Mouse (Mus musculus): ENCODE data around the gene Zdhhc12. TPM values are rescaled to one million over a fixed set of nuclear protein-coding genes. Genes with fewer than 3 reads are reported as not detected.

Zdhhc12 gene
- polyA plus RNA-seq, 1 experiment, result 1.6 TPM

DNA sequence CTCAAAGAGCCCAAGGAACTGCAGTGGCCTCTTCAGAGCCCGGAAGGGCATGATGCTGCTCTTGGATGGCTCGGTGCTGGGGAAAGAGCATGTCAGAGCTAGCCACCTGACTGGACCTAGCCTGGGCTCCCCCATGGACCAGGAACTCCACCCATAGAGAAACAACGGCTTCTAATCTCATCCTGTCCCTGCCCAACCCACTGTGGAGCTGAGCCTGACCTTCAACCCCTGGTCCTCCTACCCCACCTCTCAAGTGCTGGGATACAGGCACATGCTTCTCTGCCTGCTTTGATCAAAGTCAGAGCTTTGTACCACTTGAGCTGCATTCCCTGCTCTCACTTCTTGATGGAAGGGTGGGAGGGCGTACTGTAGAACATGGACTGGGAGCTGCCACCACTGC is 14.8 kb upstream of the Zdhhc12 start:
- H3K27me3 ChIP-seq (ENCODE audit: control insufficient read depth), result no peaks in the 10 kb centered on the region
- H3K4me3 ChIP-seq (replicated peaks), result no peak overlapping the region
- no peaks in the 10 kb centered on the region for H3K9me3 ChIP-seq (ENCODE audit: control insufficient read depth, low read length)
- no peak for TF ChIP-seq TAL1 (IDR thresholded peaks at IDR 0.05; ENCODE audit: low read length)
- TF ChIP-seq GATA1 (IDR thresholded peaks at IDR 0.05; ENCODE audit: low read length), result no peak
- peaks cover 37% of the 10 kb centered on the region for H3K4me1 ChIP-seq (ENCODE audit: control insufficient read depth)
- peaks cover 69% of the 10 kb centered on the region for H3K36me3 ChIP-seq (ENCODE audit: control insufficient read depth)

DNA sequence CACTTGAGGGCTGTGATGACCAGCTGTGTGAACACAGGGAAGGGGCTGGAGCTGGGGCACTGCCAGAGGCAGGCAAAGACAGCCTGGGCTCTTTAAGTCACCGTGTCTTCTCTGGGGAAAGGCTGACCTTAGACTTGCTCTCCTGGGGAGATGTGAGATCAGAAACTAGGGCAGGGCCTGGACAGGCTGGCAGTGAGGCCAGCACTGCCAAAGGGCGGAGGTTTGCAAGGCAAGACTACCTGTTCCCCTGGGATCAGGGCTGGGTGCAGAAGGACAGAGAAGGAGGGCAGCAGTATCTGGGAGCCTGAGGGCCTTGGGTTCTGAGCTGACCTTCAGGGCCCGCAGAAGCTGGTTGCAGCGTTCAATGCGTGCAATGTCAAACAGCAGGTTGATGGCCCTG is 14.2 kb upstream of the Zdhhc12 start:
- Histone ChIP-seq H3K36me3 (ENCODE audit: control insufficient read depth) (peaks cover 68% of the 10 kb centered on the region), H3K9me3 (ENCODE audit: control insufficient read depth, low read length) (no peaks in the 10 kb centered on the region), H3K4me1 (ENCODE audit: control insufficient read depth) (peaks cover 31% of the 10 kb centered on the region), H3K4me3 (replicated peaks) (no peak overlapping the region), H3K27me3 (ENCODE audit: control insufficient read depth) (no peaks in the 10 kb centered on the region)
- TF ChIP-seq GATA1 (IDR thresholded peaks at IDR 0.05; ENCODE audit: low read length) (no peak), TAL1 (IDR thresholded peaks at IDR 0.05; ENCODE audit: low read length) (no peak)

DNA sequence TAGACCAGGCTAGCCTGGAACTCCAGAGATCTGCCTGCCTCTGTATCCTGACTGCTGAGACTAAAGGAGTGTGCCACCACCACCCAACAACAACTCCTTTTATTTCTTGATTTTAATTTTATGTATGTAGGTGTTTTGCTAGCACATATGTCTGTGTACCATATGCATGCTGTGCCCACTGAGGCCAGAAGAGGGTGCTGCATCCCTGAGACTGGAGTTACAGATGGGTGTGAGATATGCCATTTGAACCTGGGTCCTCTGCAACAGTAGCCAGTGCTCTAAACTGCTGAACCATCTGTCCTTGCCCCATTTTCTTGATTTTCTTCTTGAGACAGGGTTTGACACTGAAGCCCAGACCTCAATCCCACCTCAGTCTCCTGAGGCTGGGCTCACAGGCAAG is 12.9 kb upstream of the Zdhhc12 start:
- no peaks in the 10 kb centered on the region for H3K27me3 ChIP-seq (ENCODE audit: control insufficient read depth)
- TF ChIP-seq TAL1 (IDR thresholded peaks at IDR 0.05; ENCODE audit: low read length), result no peak
- TF ChIP-seq GATA1 (IDR thresholded peaks at IDR 0.05; ENCODE audit: low read length), result no peak
- H3K9me3 ChIP-seq (ENCODE audit: control insufficient read depth, low read length), result no peaks in the 10 kb centered on the region
- H3K36me3 ChIP-seq (ENCODE audit: control insufficient read depth), result peaks cover 71% of the 10 kb centered on the region
- no peak overlapping the region for H3K4me3 ChIP-seq (replicated peaks)
- H3K4me1 ChIP-seq (ENCODE audit: control insufficient read depth), result peaks cover 19% of the 10 kb centered on the region

DNA sequence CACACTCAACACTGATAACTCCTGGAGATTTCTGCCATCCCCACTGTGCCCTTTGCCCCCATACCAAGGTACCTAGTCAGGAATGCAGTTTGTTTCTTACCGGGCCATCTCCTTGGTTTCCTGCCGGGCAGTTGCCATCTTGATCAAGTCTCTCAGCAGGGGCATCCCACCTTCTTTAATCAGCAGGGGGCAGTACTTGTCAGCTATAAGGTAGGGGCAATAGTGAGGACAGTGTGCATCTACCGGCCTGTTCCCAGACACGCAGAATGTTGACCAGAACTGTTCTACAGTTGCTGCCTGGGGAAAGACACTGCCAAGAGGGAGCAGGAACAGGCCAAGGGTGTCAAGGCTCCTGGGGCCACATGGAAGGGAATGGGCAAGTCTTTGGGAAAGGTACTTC is 6.8 kb upstream of the Zdhhc12 start:
- H3K9me3 ChIP-seq (ENCODE audit: control insufficient read depth, low read length), result no peaks in the 10 kb centered on the region
- TF ChIP-seq TAL1 (IDR thresholded peaks at IDR 0.05; ENCODE audit: low read length) (no peak), GATA1 (IDR thresholded peaks at IDR 0.05; ENCODE audit: low read length) (no peak)
- peaks cover 28% of the 10 kb centered on the region for H3K4me1 ChIP-seq (ENCODE audit: control insufficient read depth)
- H3K36me3 ChIP-seq (ENCODE audit: control insufficient read depth), result peaks cover 55% of the 10 kb centered on the region
- no peak overlapping the region for H3K4me3 ChIP-seq (replicated peaks)
- H3K27me3 ChIP-seq (ENCODE audit: control insufficient read depth), result no peaks in the 10 kb centered on the region

DNA sequence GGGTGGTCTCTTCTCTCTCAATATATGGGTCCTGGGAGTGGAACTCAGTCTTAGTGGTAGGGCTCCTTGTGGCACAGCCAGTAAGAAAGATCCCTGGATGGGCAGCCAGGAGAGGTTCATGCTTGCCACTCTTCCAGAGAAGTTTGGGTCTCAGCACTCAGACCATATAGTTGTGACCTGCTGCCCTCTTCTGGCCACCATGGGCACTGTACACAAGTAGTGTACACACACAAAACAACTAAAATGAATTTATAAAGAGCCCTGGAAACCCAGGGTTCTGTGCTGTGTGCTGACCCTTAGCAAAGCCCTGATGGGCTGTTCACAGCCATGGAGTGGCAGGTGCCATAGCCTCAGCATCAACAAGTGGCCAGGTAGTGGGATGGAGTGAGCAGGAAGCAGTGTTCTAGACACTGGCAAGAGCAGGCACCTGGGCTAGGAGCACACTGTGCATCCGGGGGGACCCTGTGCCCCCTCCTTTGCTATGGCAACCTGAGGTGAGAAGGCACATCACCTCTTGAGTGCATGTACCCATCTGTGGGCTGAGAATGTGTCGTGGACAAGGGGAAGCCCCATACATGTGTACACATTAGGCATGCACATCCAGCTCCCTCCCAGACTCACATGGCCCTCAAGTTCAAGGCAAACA is 2.6 kb upstream of the Zdhhc12 start:
- no peaks in the 10 kb centered on the region for H3K27me3 ChIP-seq (ENCODE audit: control insufficient read depth)
- peaks cover 39% of the 10 kb centered on the region for H3K36me3 ChIP-seq (ENCODE audit: control insufficient read depth)
- no peaks in the 10 kb centered on the region for H3K9me3 ChIP-seq (ENCODE audit: control insufficient read depth, low read length)
- TF ChIP-seq GATA1 (IDR thresholded peaks at IDR 0.05; ENCODE audit: low read length), result no peak
- no peak for TF ChIP-seq TAL1 (IDR thresholded peaks at IDR 0.05; ENCODE audit: low read length)
- H3K4me1 ChIP-seq (ENCODE audit: control insufficient read depth), result peaks cover 64% of the 10 kb centered on the region
- no peak overlapping the region for H3K4me3 ChIP-seq (replicated peaks)

DNA sequence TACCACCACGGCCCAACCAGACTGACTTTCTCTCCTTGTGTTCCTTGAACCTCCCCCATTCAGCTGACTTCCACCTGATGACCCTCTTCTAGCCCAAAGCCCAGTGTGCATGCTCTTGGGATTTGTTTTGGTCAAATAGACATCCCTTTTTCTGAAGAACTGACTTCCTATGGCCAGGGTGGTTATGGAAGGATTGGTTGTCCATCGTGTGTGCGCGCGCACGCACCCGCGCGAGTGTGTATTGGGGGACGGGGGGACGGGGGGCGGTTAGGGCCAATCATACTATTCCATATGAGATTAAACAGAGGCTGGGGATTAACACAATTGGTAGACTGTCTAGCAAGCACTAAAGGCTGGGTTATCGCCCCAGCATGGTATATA is 750 bp upstream of the Zdhhc12 start:
- peaks cover 52% of the 10 kb centered on the region for H3K4me1 ChIP-seq (ENCODE audit: control insufficient read depth)
- H3K4me3 ChIP-seq (replicated peaks), result peak overlapping the region; percentile 77
- peaks cover 39% of the 10 kb centered on the region for H3K36me3 ChIP-seq (ENCODE audit: control insufficient read depth)
- no peaks in the 10 kb centered on the region for H3K9me3 ChIP-seq (ENCODE audit: control insufficient read depth, low read length)
- H3K27me3 ChIP-seq (ENCODE audit: control insufficient read depth), result no peaks in the 10 kb centered on the region
- TF ChIP-seq TAL1 (IDR thresholded peaks at IDR 0.05; ENCODE audit: low read length) (no peak), GATA1 (IDR thresholded peaks at IDR 0.05; ENCODE audit: low read length) (no peak)

DNA sequence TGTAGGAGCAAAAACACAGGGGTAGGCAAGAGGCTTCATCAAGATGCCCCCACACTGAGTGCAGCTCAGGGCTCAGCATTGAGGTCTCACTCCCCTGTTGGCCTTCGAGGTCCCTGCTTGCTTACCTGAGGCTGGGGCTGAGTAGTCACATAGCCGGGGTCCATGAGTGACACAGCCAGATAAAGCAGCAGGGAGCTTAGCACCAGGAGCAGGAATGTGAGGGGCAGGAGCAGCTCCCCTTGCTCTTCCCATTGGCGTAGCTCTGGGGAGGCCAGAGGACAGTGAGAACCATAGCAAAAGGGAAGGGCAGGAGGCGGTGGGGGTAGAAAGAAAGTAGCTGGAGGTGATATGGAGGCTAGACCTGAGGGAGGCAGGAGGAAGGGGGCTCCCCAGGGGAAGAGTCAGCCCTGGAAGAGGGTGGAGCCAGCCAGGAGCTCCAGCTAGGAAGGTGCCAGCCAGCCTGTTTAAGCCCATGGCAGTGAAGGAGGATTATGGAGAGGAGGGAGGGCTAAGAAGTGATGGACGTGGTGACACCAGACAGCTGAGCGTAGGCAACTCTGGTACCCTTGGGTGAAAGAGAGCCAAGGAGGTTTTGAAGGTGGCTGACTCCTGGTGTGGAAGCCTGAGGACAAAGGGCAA is 1.0 kb downstream of the Zdhhc12 start:
- Histone ChIP-seq H3K4me1 (ENCODE audit: control insufficient read depth) (peaks cover 46% of the 10 kb centered on the region), H3K27me3 (ENCODE audit: control insufficient read depth) (no peaks in the 10 kb centered on the region), H3K36me3 (ENCODE audit: control insufficient read depth) (peaks cover 26% of the 10 kb centered on the region), H3K9me3 (ENCODE audit: control insufficient read depth, low read length) (no peaks in the 10 kb centered on the region), H3K4me3 (replicated peaks) (peak overlapping the region; percentile 77)
- TF ChIP-seq TAL1 (IDR thresholded peaks at IDR 0.05; ENCODE audit: low read length) (no peak), GATA1 (IDR thresholded peaks at IDR 0.05; ENCODE audit: low read length) (no peak)

DNA sequence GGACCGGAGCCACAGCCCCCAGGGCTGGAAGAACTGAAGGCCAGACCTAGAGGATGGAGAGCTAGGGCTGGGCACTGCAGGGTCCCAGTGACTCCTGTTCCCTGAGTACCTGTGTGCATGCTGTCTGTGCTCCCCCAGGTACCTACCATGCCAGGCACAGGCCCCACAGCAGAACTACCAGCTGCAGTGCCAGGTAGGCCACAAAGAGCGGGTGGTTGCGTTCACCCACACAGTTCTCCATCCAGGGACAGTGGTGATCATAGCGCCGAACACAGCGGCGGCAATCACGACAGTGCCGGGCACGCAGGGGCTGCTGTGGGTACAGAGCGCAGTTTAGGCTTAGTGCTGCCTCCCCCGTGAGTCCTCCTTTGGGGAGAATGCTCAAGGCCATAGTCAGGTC is 1.9 kb downstream of the Zdhhc12 start:
- no peak overlapping the region for H3K4me3 ChIP-seq (replicated peaks)
- H3K9me3 ChIP-seq (ENCODE audit: control insufficient read depth, low read length), result no peaks in the 10 kb centered on the region
- no peak for TF ChIP-seq GATA1 (IDR thresholded peaks at IDR 0.05; ENCODE audit: low read length)
- no peaks in the 10 kb centered on the region for H3K27me3 ChIP-seq (ENCODE audit: control insufficient read depth)
- H3K36me3 ChIP-seq (ENCODE audit: control insufficient read depth), result peaks cover 26% of the 10 kb centered on the region
- peaks cover 47% of the 10 kb centered on the region for H3K4me1 ChIP-seq (ENCODE audit: control insufficient read depth)

DNA sequence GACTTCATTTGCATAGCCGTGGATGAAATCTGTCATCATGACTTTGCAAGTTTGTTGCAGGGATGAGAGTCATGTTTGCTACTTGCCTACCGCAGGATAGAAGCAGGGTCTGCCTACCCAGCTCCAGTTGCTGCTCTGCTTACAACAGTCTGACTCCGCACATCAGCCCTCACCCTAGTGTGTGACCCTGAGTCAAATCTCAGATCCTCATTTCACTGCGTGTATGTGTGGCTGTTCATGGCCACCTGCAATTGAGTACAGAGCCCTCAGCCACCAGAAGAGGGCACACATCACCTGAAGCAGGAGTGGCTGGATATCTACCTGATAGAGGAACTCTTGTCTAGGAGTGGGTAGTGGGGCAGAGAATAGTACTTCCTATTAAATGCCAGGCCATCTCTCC is 6.1 kb downstream of the Zdhhc12 start:
- TF ChIP-seq GATA1 (IDR thresholded peaks at IDR 0.05; ENCODE audit: low read length) (no peak), TAL1 (IDR thresholded peaks at IDR 0.05; ENCODE audit: low read length) (no peak)
- peaks cover 23% of the 10 kb centered on the region for H3K36me3 ChIP-seq (ENCODE audit: control insufficient read depth)

More for the DNA sequence above, 6.1 kb downstream of the Zdhhc12 start:
- Histone ChIP-seq H3K4me3 (replicated peaks) (no peak overlapping the region), H3K9me3 (ENCODE audit: control insufficient read depth, low read length) (no peaks in the 10 kb centered on the region), H3K4me1 (ENCODE audit: control insufficient read depth) (peaks cover 13% of the 10 kb centered on the region), H3K27me3 (ENCODE audit: control insufficient read depth) (no peaks in the 10 kb centered on the region)
